Mouse (Mus musculus) mesoderm, embryonic 11.5 days (tissue): ENCODE measurements around the gene Gse1.

Experiments used
- DNase-seq: peaks from one replicate; pipeline ENCODE4 v3.0.0-alpha.2; 2012; ENCODE audit warnings: low read depth, low spot score

The Gse1 gene

GRCm38 (mm10) chr8:120445249-120445648, 217.0 kb downstream of the Gse1 start:
- DNase-seq = no peak

- DNase-seq = no peak
These were observed 219.9 kb downstream of the Gse1 start for GRCm38 (mm10) chr8:120448131-120448530.

- no peak for DNase-seq
These were observed 220.9 kb downstream of the Gse1 start for GRCm38 (mm10) chr8:120449139-120449538.

DNA sequence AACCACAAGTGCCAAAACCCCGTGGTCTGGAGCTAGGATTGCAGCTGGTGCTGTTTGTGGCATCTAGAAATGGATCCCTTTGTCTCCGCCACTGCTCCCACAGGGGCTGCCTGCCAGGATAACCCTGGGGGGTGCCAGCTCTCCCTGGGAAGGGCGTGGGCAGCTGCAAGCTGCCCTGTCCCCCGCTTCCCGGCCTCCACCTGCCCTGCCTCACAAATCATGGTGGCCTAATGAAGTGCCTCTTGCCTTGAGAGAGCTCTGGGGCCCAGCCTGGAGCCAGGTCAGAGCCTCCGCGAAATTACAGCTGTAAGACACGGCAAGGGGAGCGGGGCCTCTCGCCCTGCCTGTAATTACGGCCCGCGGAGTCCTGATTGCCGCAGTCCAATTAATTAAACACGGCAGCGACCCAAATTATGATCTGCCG, 221.4 kb downstream of the Gse1 start:
- peak; percentile 61 for DNase-seq

DNA sequence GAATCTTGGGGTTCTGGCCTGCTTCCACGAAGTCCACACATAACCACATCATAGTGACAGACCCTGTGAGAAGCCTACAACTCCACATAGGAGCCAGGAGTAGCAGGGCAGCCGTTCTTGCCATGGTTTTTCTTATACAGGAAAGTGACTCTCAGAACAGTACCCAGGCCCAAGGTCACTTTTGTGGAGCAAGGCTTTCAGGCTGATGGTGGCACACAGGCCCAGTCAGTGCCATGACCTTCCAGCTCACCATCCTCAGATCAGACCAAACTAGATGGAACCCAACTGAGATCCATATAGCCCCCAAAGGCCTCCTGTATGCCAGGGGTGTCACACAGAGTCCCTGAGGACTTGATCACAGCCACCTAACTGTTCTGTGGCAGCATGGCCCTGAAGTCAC, 223.9 kb downstream of the Gse1 start:
- no peak for DNase-seq

DNA sequence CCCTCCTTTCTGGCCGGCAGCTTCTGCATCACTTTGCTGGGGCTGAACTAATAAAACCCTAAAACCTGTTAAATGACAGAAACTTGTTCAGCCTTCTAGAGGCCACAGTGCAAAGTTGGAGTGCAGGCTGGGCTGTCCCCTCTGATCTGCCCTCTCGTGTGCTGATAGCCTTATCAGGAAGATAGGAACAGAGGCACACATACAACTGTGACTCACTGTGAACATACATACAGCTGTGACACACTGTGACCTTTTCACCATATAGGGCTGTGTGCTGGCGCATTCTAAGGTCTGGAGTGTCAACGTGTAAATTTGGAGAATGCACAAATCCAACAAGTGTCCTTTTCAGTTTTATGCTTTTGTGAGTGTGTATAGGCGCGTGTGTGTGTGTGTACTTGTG, 226.1 kb downstream of the Gse1 start:
- DNase-seq = no peak

DNA sequence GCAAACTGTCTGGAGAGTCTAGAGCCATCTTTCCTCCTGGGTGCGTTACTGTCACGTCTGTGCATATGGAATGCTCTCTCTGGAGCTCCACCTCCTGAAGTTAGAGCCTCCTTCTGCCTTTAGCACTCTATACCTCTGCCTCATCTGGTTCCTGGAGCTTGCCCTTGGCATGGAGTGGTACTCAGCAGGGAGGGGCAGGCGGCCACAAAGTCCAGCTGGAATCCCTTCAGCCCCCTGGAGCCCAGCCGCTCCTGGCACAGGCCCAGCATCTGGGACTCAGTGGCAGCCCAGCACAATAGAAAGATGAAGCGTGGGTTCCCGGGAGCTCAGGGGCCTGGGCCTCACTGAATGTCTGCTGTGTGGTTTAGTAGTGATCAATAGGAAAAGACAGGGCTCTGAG, 232.1 kb downstream of the Gse1 start:
- DNase-seq = no peak

GRCm38 (mm10) chr8:120462119-120462551, 233.9 kb downstream of the Gse1 start:
- no peak for DNase-seq

- no peak for DNase-seq
These were observed 234.4 kb downstream of the Gse1 start for GRCm38 (mm10) chr8:120462611-120463010.

DNA sequence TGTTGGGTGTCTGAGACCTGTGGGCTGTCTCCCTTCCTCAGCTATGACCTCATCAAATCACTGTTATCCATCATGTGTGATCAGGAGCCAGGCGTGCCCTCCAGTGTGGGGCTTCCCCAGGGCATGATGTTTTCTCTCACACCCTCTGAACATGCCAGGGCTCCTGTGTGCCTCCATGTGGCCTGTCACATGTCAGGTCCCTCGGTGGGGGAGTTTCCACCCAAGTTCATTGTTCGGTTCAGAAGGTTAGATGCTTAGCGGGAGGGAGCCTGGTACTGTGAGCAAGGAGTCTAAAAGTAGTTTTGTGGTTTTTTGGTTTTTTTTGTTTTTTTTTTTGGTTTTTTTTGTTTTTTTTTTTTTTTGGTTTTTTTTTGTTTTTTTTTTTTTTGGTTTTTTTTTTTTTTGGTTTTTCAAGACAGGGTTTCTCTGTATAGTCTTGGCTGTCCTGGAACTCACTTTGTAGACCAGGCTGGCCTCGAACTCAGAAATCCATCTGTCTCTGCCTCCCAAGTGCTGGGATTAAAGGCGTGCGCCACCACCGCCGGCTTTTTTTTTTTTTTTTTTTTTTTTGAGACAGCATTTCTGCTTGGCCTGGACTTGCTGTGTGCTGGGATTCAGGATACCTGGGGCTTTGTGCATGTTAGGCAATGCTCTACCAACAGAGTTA, 235.8 kb downstream of the Gse1 start:
- no peak for DNase-seq

DNA sequence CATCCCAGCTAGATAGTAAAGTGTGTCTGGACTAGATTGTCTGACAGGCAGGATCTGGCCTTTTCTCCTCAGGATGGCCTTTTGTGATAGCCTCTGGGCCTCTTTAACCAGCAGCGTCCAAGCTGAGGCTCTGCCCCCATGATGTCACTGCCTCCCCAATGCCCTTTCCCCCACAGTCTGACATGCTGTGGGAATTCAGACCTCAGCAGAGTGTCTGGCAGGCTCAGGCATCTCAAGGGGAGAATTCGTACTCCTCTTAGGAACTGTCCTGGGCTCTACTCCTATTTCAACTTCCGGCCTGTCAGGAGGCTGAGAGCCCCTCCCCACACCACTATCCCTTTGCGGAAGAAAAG, 236.3 kb downstream of the Gse1 start:
- no peak for DNase-seq

DNA sequence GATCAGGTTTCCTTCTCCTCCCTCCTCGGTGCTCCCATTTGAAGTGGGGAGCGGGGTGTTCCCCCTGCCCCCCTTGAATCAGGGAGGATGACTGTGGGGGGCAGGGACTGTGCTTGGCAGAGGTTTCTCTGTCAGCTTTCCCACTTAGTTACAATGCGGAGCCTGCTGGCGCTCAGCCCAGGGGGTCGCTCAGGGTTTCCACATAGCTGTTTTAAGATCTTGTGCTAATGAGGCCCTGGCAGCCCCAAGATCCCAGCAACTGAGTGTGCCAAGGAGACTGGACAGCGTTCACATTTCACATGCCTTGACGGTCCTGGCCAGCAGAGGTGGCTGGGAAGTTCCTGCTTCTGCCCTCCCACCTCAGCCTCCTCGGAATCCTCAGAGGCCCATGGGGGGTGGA, 237.5 kb downstream of the Gse1 start:
- no peak for DNase-seq

DNA sequence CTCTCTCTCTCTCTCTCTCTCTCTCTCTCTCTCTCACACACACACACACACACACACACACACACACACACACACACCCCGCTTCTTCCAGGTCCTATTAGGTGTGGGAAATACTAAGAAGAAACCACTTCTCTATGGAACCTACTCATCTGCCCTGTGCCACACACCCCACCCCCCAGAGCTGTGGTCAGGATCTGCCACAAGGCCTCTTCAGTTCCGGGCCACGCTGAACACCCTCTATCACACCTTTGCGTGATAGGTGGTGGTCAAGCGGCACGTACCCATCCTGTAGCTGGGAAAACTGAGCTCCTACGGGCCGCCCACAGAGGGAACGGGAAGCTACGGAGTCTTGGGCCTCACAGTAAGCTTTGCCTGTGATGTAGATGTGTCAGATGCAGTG, 238.0 kb downstream of the Gse1 start:
- DNase-seq = no peak

GRCm38 (mm10) chr8:120467598-120467997, 239.3 kb downstream of the Gse1 start:
- no peak for DNase-seq

DNA sequence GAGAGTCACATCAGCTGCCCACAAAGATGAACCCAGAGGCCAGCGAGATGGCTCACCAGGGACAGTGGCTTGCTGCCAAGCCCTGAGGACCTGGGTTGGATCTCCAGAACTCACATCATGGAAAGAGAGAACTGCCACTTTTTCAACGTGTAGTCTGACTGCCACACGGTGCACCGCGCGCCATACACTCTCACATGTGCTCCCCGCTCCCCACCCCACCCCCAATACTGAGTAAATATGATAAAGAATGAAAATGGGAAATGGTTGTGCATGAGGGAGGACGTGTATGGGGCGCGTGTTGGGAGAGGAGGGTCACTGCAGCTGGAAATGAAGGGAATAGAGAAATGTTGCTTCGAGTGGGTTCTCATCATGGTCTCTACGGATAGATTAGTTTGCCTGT, 241.9 kb downstream of the Gse1 start:
- DNase-seq = no peak

DNA sequence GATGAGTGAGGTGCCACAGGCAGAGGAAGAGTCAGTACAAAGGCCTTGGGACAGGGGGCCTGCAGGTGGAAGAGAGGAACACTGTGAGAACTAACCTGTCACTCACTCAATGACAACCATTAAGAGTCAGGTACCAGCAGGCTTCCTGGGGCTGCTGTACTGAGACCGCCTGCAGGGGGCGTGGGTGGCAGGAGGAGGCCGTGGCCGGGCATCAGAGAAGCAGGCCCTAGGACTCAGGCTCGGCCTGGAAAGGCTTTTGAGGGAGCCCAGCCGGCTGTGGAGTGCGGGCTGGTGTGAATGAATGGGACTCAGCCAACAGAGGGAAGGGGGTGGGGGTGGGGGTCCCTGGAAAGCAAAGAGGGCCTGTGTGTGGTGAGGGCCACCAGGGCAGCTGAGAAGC, 242.9 kb downstream of the Gse1 start:
- no peak for DNase-seq

GRCm38 (mm10) chr8:120471752-120472151, 243.5 kb downstream of the Gse1 start:
- DNase-seq = no peak

DNA sequence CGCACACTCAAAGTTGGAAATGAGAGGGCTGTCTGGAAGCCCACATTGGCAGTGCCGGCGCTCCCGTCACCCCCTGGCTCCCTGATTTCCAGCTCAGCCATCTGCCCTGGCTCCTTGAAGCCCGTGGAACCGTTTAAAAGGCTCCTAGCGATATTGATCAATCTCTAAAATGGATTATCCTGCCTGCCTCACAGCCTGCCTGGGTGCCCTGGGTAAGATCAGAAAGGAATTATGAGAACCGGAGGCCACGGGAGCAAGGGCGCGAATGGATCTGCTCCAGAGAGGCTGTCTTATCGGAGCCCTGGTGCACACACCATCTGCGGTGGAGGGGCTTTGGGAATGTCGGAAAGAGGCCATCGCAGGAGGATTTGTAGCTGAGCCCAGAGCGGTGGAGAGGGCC, 244.0 kb downstream of the Gse1 start:
- no peak for DNase-seq

DNA sequence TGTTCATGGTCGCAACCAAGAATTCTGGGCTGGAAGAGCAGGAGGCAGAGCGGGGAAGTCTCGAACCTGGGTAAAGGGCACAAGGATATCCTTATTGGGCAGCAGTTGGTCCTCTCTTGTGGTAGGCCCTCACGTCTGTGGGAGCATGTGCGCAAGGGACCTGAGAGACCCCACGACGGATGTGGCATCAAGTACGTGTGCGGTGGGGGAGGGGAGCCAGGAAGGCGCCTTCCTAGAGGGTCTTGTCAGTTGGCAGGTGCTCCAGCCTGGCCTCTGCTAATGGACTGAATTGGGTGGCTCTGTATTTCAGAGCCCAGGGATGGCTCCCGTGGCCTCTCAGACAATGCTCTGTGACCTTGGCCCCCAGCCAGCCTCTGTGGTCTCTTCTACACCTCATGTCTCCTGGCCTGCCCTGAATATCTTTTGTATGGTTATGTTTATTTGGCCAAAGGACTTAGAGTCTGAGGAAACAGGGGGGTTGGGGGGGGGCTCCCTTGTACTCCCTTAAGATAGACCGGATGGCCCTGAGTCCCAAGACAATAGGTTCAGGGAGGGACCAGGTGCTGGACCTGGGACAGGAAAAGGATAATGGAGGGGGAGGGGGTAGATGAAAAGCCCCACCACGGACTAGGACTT, 245.6 kb downstream of the Gse1 start:
- DNase-seq = no peak

DNA sequence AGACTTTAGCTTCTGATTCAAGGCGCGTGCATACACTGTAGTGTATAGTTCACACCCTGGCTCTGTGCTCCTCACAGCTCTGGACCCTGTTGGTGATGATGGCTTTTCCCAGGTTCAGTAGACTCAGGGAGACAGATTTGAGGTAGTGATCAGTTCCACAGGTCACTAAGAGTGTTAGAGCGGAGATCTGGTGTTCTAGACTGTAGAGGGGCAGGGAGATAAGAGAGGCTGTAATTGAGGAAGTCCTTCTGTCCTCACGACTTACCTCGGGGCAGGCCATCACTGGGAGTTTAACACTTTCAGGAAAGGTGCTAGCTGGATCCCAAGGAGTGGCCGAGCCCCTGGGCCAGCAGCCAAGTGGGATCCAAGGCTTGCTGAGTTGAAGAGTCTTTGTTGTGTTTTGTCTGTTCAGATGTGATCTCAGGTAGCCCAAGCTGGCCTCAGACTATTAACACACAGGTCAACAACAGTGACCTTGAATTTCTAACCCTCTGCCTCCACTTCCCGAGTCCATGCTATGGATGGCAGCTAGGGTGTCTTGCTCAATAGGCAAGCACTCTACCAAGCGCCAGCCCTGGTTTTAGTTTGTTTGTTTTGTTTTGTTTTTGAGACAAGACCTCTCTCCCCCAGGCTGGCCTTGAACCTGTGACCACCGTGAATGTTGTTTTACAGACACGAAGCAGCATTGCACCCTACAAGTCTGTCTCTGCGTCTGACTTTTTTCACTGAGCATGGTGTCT, 246.4 kb downstream of the Gse1 start:
- DNase-seq = no peak

DNA sequence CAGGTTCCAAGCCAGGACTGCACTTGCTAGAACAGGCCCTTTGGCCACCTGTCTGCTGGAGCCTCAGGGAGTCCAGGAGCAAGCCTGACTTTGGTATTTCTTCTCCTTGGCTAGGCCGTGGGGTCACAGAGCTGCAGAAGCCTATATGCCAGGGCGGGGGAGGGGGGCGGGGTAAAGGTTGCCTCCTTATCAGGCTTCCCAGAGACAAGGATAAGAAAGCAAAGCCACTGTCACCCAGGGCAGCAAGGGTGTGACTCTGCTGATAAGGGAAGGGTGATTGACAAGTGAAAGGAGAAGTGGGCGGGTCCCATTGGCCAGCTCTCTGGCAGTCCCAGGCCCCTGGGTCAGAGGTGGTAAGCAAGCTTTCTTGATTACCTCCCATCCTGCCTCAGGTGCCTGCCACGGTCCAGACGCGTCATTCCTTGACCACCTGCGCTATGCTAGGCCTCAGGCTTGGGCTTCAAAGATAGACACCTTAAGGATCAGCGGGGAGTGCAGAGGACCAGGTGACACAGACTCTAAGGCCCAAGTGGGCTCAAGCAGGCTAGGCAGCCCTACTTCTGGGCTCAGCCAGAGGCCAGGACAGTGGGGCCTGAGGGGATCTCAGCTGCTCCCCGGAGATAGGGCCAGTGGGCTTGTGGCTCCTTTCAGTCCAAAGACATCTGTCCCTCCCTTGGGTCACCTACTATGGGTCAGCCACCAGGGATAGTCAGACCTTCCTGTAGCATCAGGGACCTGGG, 247.4 kb downstream of the Gse1 start:
- DNase-seq = no peak
